Mouse (Mus musculus) bone marrow macrophage, adult 2 months (primary cell): ENCODE measurements around the gene Kif18b.

Experiments
- CTCF ChIP-seq: IDR thresholded peaks from 2 replicates; pipeline ENCODE4 v1.5.1; 2012; ENCODE audit warnings: low read depth, mild to moderate bottlenecking, low read length, moderate library complexity
- POLR2A ChIP-seq: IDR thresholded peaks from 2 replicates; pipeline ENCODE4 v1.6.1; 2012; ENCODE audit warnings: mild to moderate bottlenecking, low read depth, low read length, borderline replicate concordance

DNA sequence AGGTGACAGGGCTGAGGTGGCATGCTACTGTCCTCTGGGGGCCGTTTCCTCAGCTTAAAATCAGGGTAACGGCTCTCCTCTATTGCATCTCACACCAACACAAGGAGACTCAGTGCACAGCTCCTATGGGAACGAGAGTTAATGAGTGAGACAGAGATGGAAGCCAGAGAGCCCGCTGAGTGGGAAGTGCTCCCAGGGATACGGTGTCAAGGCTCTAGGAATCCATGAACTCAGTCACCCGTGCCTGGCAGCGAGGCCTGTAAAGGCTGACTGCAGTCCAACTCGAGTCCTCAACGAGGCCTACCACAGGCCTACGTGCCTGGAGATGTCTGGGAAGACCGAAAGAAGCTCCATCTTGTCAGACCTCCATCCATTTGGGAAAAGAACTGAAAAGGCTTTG is 66.0 kb downstream of the Kif18b start:
- TF ChIP-seq CTCF (no peak), POLR2A (no peak)
